Mouse (Mus musculus) CH12F3 (cell line): ENCODE data around the gene Pirt.

Experiments
- in situ Hi-C: fragments of 300-500 bp; cut with MboI; formaldehyde crosslinking; loops from 2 replicates; pipeline ENCODE4 v1.14.3; 2020; ENCODE audit warnings: low sequenced_read_pairs

Gene Pirt

GRCm38 (mm10) chr11:66911811-66912210 lies at the start of gene Pirt:
Pirt (plus strand) TSS chr11:66911981.
- in situ Hi-C loops = loop anchor here (10.0 kb wide), 1 partner anchor 73 kb away; no protein-coding TSS in a partner anchor

- in situ Hi-C loops = no loop called here
These were observed 40.1 kb upstream of the Pirt start for GRCm38 (mm10) chr11:66871701-66872100.

- in situ Hi-C loops = no loop called here
These were observed 38.9 kb upstream of the Pirt start for GRCm38 (mm10) chr11:66872773-66873470.

GRCm38 (mm10) chr11:66881291-66881690 lies 30.5 kb upstream of the Pirt start:
- in situ Hi-C loops = no loop called here

GRCm38 (mm10) chr11:66882224-66883040 lies 29.3 kb upstream of the Pirt start:
- in situ Hi-C loops = no loop called here

- in situ Hi-C loops = no loop called here
These were observed 19.2 kb upstream of the Pirt start for GRCm38 (mm10) chr11:66892536-66892935.

GRCm38 (mm10) chr11:66898747-66899146 lies 13.0 kb upstream of the Pirt start:
- in situ Hi-C loops = no loop called here

GRCm38 (mm10) chr11:66899426-66899825 lies 12.4 kb upstream of the Pirt start:
- in situ Hi-C loops = no loop called here

- in situ Hi-C loops = loop anchor here (10.0 kb wide), 1 partner anchor 182 kb away; no protein-coding TSS in a partner anchor
These were observed 9.0 kb upstream of the Pirt start for GRCm38 (mm10) chr11:66902801-66903200.

GRCm38 (mm10) chr11:66905617-66906384 lies 6.0 kb upstream of the Pirt start:
- in situ Hi-C loops = loop anchor here (10.0 kb wide), 1 partner anchor 179 kb away; no protein-coding TSS in a partner anchor

GRCm38 (mm10) chr11:66912531-66913458 lies 1.0 kb downstream of the Pirt start:
- in situ Hi-C loops = loop anchor here (10.0 kb wide), 1 partner anchor 72 kb away; no protein-coding TSS in a partner anchor

- in situ Hi-C loops = loop anchor here (10.0 kb wide), 1 partner anchor 71 kb away; no protein-coding TSS in a partner anchor
These were observed 2.5 kb downstream of the Pirt start for GRCm38 (mm10) chr11:66914249-66914648.

- in situ Hi-C loops = no loop called here
These were observed 8.2 kb downstream of the Pirt start for GRCm38 (mm10) chr11:66920012-66920411.

GRCm38 (mm10) chr11:66924095-66924823 lies 12.5 kb downstream of the Pirt start:
- in situ Hi-C loops = no loop called here

- in situ Hi-C loops = no loop called here
These were observed 16.5 kb downstream of the Pirt start for GRCm38 (mm10) chr11:66928311-66928710.

GRCm38 (mm10) chr11:66932827-66933599 lies 21.2 kb downstream of the Pirt start:
- in situ Hi-C loops = no loop called here

GRCm38 (mm10) chr11:66934428-66935173 lies 22.8 kb downstream of the Pirt start:
- in situ Hi-C loops = no loop called here

GRCm38 (mm10) chr11:66942011-66942410 lies 30.2 kb downstream of the Pirt start:
- in situ Hi-C loops = no loop called here
